Mouse (Mus musculus) kidney, adult 2 months (tissue): ENCODE data around the gene Msh4.

Source experiments
- CTCF ChIP-seq: fragments of 200-500 bp; conservative IDR thresholded peaks from 2 replicates; pipeline ENCODE4 v1.5.1; 2011; ENCODE audit warnings: low read depth, mild to moderate bottlenecking, control low read depth, low read length, moderate library complexity, mixed read lengths; ENCODE audit not compliant: insufficient read depth, insufficient read length
- POLR2A ChIP-seq: fragments of 200-500 bp; IDR thresholded peaks from one replicate; pipeline ENCODE4 v1.6.1; 2011; ENCODE audit warnings: low read depth, low read length, control low read depth

GRCm38 (mm10) chr3:153904586-153904985, 1.4 kb downstream of the Msh4 start:
- peak; percentile 89 for TF ChIP-seq CTCF
- TF ChIP-seq POLR2A, result no peak
